Mouse (Mus musculus): Measurements from ENCODE around the gene Wfdc3.

GRCm38 (mm10) chr2:164761502-164761901, 15.8 kb upstream of the Wfdc3 start:
- no peak for TF ChIP-seq POLR2A (IDR thresholded peaks at IDR 0.05; ENCODE audit: insufficient read depth, low read length)
- TF ChIP-seq CTCF (IDR thresholded peaks at IDR 0.05; ENCODE audit: low read depth, low read length): no peak
- TF ChIP-seq EP300 (IDR thresholded peaks at IDR 0.05; ENCODE audit: insufficient read depth, low read depth, low read length): peak; percentile 76

Data from ES-Bruce4 (cell line).